Mouse (Mus musculus) myocyte (in vitro differentiated cells): ENCODE measurements around the gene Gm7168.
"Not testable (repeated sequence)": the region's sequence is repeated elsewhere in the genome, so short reads cannot be mapped to it uniquely, and the experiment has no call there.

Experiments used
- CEBPB ChIP-seq: IDR thresholded peaks from 2 replicates; pipeline ENCODE4 v1.6.1; 2011; ENCODE audit warnings: mild to moderate bottlenecking, moderate library complexity; ENCODE audit not compliant: poor library complexity, insufficient read depth, severe bottlenecking
- E2F4 ChIP-seq: IDR thresholded peaks from one replicate; pipeline ENCODE4 v1.6.1; 2011; ENCODE audit warnings: mild to moderate bottlenecking, control low read depth, moderate library complexity; ENCODE audit not compliant: insufficient read depth
- MAX ChIP-seq: IDR thresholded peaks from one replicate; pipeline ENCODE4 v1.6.1; 2011; ENCODE audit warnings: low read depth, mild to moderate bottlenecking, control low read depth
- MYOD1 ChIP-seq, 3 experiments: IDR thresholded peaks; one replicate each; pipeline ENCODE4 v1.6.1; 2011; ENCODE audit warnings: control low read depth in 2 of 3, low read depth in 2 of 3, mild to moderate bottlenecking in 2 of 3, moderate library complexity in 1 of 3; ENCODE audit not compliant: insufficient read length in 2 of 3, control insufficient read depth in 1 of 3
- MYOG ChIP-seq, 3 experiments: IDR thresholded peaks; one replicate each; pipeline ENCODE4 v1.6.1; 2011; ENCODE audit warnings: control low read depth in 2 of 3, low read depth in 2 of 3, mild to moderate bottlenecking in 2 of 3; ENCODE audit not compliant: insufficient read length in 2 of 3, control insufficient read depth in 1 of 3, insufficient read depth in 1 of 3
- POLR2A ChIP-seq: IDR thresholded peaks from one replicate; pipeline ENCODE4 v1.6.1; 2011; ENCODE audit warnings: low read depth, mild to moderate bottlenecking, control low read depth, moderate library complexity; ENCODE audit not compliant: insufficient read length
- POLR2AphosphoS2 ChIP-seq: IDR thresholded peaks from one replicate; pipeline ENCODE4 v1.6.1; 2011; ENCODE audit warnings: low read depth, control low read depth; ENCODE audit not compliant: insufficient read length
- SRF ChIP-seq: IDR thresholded peaks from one replicate; pipeline ENCODE4 v1.6.1; 2011; ENCODE audit warnings: low read depth; ENCODE audit not compliant: control insufficient read depth, insufficient read length
- TCF12 ChIP-seq: IDR thresholded peaks from one replicate; pipeline ENCODE4 v1.6.1; 2011; ENCODE audit warnings: mild to moderate bottlenecking, control low read depth; ENCODE audit not compliant: poor library complexity, insufficient read depth, severe bottlenecking
- USF1 ChIP-seq: IDR thresholded peaks from one replicate; pipeline ENCODE4 v1.6.1; 2011; ENCODE audit warnings: low read depth, mild to moderate bottlenecking, control low read depth, moderate library complexity

- not testable (repeated sequence) for TF ChIP-seq MYOD1 (IDR thresholded peaks at IDR 0.05; ENCODE audit: control insufficient read depth in 1 of 3, insufficient read length in 2 of 3, low read depth in 2 of 3); POLR2A; CEBPB; MAX; POLR2AphosphoS2; USF1; TCF12; E2F4; MYOG (IDR thresholded peaks at IDR 0.05; ENCODE audit: control insufficient read depth in 1 of 3, insufficient read depth in 1 of 3, insufficient read length in 2 of 3, low read depth in 2 of 3); SRF
These were observed 14.1 kb downstream of the Gm7168 start for GRCm38 (mm10) chr17:13962245-13962644.
